ENCODE assay signal across 8 mouse cellular contexts in the genomic region with DNA sequence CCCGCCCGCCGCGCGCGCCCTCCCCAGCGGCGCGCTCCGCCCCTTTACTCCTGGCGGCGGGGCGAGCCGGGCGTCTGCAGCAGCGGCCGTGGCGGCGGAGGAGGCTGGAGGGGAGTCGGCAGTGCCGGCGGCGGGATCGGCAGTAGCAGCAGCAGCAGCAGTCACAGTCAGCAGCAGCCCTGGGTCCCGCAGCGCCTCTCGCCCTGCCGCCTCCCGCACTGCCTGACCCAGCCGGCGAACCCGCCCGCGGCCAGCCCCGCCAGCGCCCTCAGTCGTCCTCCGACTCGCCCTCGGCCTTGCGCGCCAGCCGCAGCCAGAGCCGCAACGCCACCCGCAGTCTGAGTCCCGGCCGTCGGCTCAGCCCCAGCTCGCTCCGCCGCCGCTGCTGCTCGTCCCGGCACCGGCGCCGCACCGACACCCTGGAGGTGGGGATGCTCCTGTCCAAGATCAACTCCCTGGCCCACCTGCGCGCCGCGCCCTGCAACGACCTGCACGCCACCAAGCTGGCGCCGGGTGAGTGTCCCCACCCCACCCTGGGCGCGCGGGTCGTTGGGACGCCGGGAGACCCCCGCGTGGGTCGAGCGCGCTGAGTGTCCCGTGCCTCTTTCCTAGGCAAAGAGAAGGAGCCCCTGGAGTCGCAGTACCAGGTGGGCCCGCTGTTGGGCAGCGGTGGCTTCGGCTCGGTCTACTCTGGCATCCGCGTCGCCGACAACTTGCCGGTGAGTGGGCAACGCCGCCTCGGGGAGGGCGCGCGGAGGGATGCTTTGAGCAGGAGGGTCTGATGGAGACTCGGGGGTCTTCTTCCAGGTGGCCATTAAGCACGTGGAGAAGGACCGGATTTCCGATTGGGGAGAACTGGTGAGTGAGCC. TPM values are rescaled to one million over a fixed set of nuclear protein-coding genes. Genes with fewer than 3 reads are reported as not detected.
DNase-seq lines count a peak whose midpoint lies in the region; ATAC-seq and TF ChIP-seq lines count a peak whose summit lies in the region.

A gene (plus strand): TSS at position 41 of the 869 bp plus-strand sequence.

- peak; percentile 31 for ATAC-seq in granulocyte monocyte progenitor cell, adult 5-6 weeks (replicated peaks; ENCODE audit: poor library complexity, severe bottlenecking)

- peak within 1 kb of the TSS; percentile 56 for H3K4me3 ChIP-seq in C2C12 (ENCODE audit: insufficient read depth, poor library complexity, severe bottlenecking)
- peak within 1 kb of the TSS; percentile 58 for H3K4me3 ChIP-seq in cortical plate, adult 2 months (ENCODE audit: insufficient read depth, low read length)
- peak within 1 kb of the TSS; percentile 99 for H3K4me3 ChIP-seq in megakaryocyte, embryonic 14.5 days (replicated peaks)

- H3K79me2 ChIP-seq in C2C12 (ENCODE audit: control insufficient read depth, insufficient read depth): peaks cover 13% of the 10 kb centered on the region

- H3K27me3 ChIP-seq in C2C12 (ENCODE audit: control insufficient read depth, insufficient read depth, insufficient read length): no peaks in the 10 kb centered on the region
- no peaks in the 10 kb centered on the region for H3K27me3 ChIP-seq in megakaryocyte, embryonic 14.5 days (replicated peaks)
- no peaks in the 10 kb centered on the region for H3K27me3 ChIP-seq in splenic B cell, adult 2 months (ENCODE audit: control insufficient read depth, insufficient read depth, low read length, poor library complexity, severe bottlenecking)

- TF ChIP-seq CTCF in C2C12 (IDR thresholded peaks at IDR 0.05; ENCODE audit: control insufficient read depth, insufficient read depth, insufficient read length): peak; percentile 22
- TF ChIP-seq CTCF in cortical plate, adult 2 months (IDR thresholded peaks at IDR 0.05; ENCODE audit: extremely low read depth, insufficient read depth, low read length): no peak

- DNase-seq in 3T3-L1 (ENCODE audit: low read depth, low spot score): peak; percentile 63
- DNase-seq in kidney, postnatal 25 days: peak; percentile 44 to 70
- DNase-seq in splenic B cell, adult 2 months (ENCODE audit: low read depth, low spot score): peak; percentile 66
- DNase-seq in cerebellum, adult 18-20 months: no peak

- no peaks in the 10 kb centered on the region for H3K4me1 ChIP-seq in cortical plate, adult 2 months (ENCODE audit: control insufficient read depth, insufficient read depth, low read length)
- H3K4me1 ChIP-seq in megakaryocyte, embryonic 14.5 days: peaks cover 51% of the 10 kb centered on the region

- peak within 1 kb of the TSS; percentile 78 for H3K27ac ChIP-seq in cortical plate, adult 2 months (ENCODE audit: insufficient read depth, low read length)

- peak within 1 kb of the TSS; percentile 72 for H3ac ChIP-seq in C2C12 (ENCODE audit: control insufficient read depth, insufficient read length, low read depth)

- H3K9me3 ChIP-seq in megakaryocyte, embryonic 14.5 days: no peaks in the 10 kb centered on the region

- peaks cover 10% of the 10 kb centered on the region for H3K36me3 ChIP-seq in C2C12 (ENCODE audit: control insufficient read depth, insufficient read depth)
- H3K36me3 ChIP-seq in megakaryocyte, embryonic 14.5 days (replicated peaks; ENCODE audit: low read length): peaks cover 41% of the 10 kb centered on the region
- peaks cover 9% of the 10 kb centered on the region; the same call in 1 of the 2 replicates for H3K36me3 ChIP-seq in splenic B cell, adult 2 months (ENCODE audit: control insufficient read depth, insufficient read depth, low read length, poor library complexity, severe bottlenecking)

- peaks cover 5% of the 10 kb centered on the region for H3K79me3 ChIP-seq in C2C12 (ENCODE audit: low read depth)

- TF ChIP-seq POLR2A in cortical plate, adult 2 months (IDR thresholded peaks at IDR 0.05; ENCODE audit: extremely low read depth, insufficient read depth, low read length): peak; percentile 44; the same call in 1 of the 2 replicates

TF ChIP-seq in C2C12, 6 proteins besides CTCF, POLR2A, EP300 and RAD21:
- TF ChIP-seq FOSL1 (IDR thresholded peaks at IDR 0.05; ENCODE audit: insufficient read depth, low read length, poor library complexity, severe bottlenecking): no peak
- TF ChIP-seq MYOD1 (IDR thresholded peaks at IDR 0.05; ENCODE audit: control insufficient read depth, insufficient read length, low read depth): no peak
- TF ChIP-seq CEBPB (IDR thresholded peaks at IDR 0.05; ENCODE audit: low read depth): no peak

RNA-seq across cellular contexts. Expression of the gene that starts here (rescaled TPM):
- polyA plus RNA-seq in C2C12 (2012; fragmentation: generic; extraction: Trizol): 4.8 TPM
- 3.5 and 3.8 TPM in 2 replicates for polyA plus RNA-seq in cortical plate, adult 2 months (2012; rRNA removed)
- 33.0 and 59.6 TPM in 2 replicates for total RNA-seq in granulocyte monocyte progenitor cell, adult 5-6 weeks (2014; fragmentation: Nextera tagmentation)
- total RNA-seq in granulocyte monocyte progenitor cell, adult 5-6 weeks (2017): 89.9 and 94.0 TPM in 2 replicates
- 350 and 629 TPM in 2 replicates for polyA plus RNA-seq in megakaryocyte, embryonic 14.5 days (2012; ENCODE audit: insufficient read depth, low replicate concordance)

Comparison
In these comparisons a context has a peak if more than half of its experiments do, and no peak if none do; other contexts are left out.
1. RNA of the gene that starts here (polyA plus RNA-seq): 350 to 629 TPM in megakaryocyte, embryonic 14.5 days; 4.8 TPM in C2C12 (single experiment) and 3.5 to 3.8 TPM in cortical plate, adult 2 months; every median in the first group is over 10 times any median in the second.
2. DNase-seq: peak in 3T3-L1 (single experiment), kidney, postnatal 25 days (2 of 2) and splenic B cell, adult 2 months (single experiment); none in cerebellum, adult 18-20 months (0 of 2).
3. Peak in every context shown above with its lines, with median percentiles within 50 percentile points of each other: H3K4me3 ChIP-seq.